In genomic region chr11:12081638-12082037, GRCm38 (mm10) we compare ENCODE assay signal across 18 mouse cellular contexts. TPM values are rescaled to one million over a fixed set of nuclear protein-coding genes. Genes with fewer than 3 reads are reported as not detected.
"Had no signal": no experiment of that assay in that cellular context is flagged by ENCODE, and none has a peak within 500 bp of the region (broad histone marks: within the 10 kb centered on the region; RNA-seq: fewer than 3 reads in every experiment).

No protein-coding gene starts in this region.

- H3K4me3 ChIP-seq: lung, embryonic 15.5 days; megakaryocyte, embryonic 14.5 days; midbrain, embryonic 13.5 days; midbrain, embryonic 15.5 days; neural tube, embryonic 12.5 days; stomach, embryonic 15.5 days had no signal

- H3K9ac ChIP-seq: lung, embryonic 15.5 days; midbrain, embryonic 13.5 days; midbrain, embryonic 15.5 days; neural tube, embryonic 12.5 days; stomach, embryonic 15.5 days had no signal

- H3K4me2 ChIP-seq: lung, embryonic 15.5 days; midbrain, embryonic 11.5 days; midbrain, embryonic 13.5 days; midbrain, embryonic 15.5 days; neural tube, embryonic 12.5 days; stomach, embryonic 15.5 days had no signal

- DNase-seq: lung, adult 2 months; lung, postnatal 14 days; lung, postnatal 36 days; right cerebral cortex, postnatal 14 days; thymus, postnatal 14 days; thymus, postnatal 36 days had no signal

- H3K27me3 ChIP-seq: lung, embryonic 15.5 days; megakaryocyte, embryonic 14.5 days; midbrain, embryonic 13.5 days; midbrain, embryonic 15.5 days; neural tube, embryonic 12.5 days; stomach, embryonic 15.5 days had no signal

- H3K9me3 ChIP-seq: lung, embryonic 15.5 days; megakaryocyte, embryonic 14.5 days; midbrain, embryonic 15.5 days; neural tube, embryonic 12.5 days; stomach, embryonic 15.5 days had no signal

- ATAC-seq: lung, postnatal 0 days; midbrain, embryonic 13.5 days; midbrain, embryonic 15.5 days had no signal

- H3K4me1 ChIP-seq: lung, embryonic 15.5 days; megakaryocyte, embryonic 14.5 days; midbrain, embryonic 13.5 days; midbrain, embryonic 15.5 days; neural tube, embryonic 12.5 days; stomach, embryonic 15.5 days had no signal

- H3K27ac ChIP-seq: lung, embryonic 15.5 days; macrophage; midbrain, embryonic 13.5 days; midbrain, embryonic 15.5 days; neural tube, embryonic 12.5 days; stomach, embryonic 15.5 days; stomach, postnatal 0 days had no signal

- H3K36me3 ChIP-seq: lung, embryonic 15.5 days; midbrain, embryonic 13.5 days; midbrain, embryonic 15.5 days; neural tube, embryonic 12.5 days; stomach, embryonic 15.5 days had no signal

RNA-seq across cellular contexts. Expression of gene Grb10, which starts 43.2 kb away (rescaled TPM):
- total RNA-seq: monocyte, adult 5-6 weeks; neutrophil, adult 5-6 weeks had no signal
- polyA plus RNA-seq: macrophage had no signal
